Mouse (Mus musculus) liver, postnatal 0 days (tissue): ENCODE measurements around the gene Olfml2b.

ENCODE experiments used
- CTCF ChIP-seq: sonication (generic); IDR thresholded peaks from 2 replicates; pipeline ENCODE4 v1.5.1; 2016; ENCODE audit warnings: antibody characterized with exemption, low read depth
- EP300 ChIP-seq: IDR thresholded peaks from 2 replicates; pipeline ENCODE4 v1.6.1; 2016; ENCODE audit warnings: antibody characterized with exemption, low read depth, mild to moderate bottlenecking

GRCm38 (mm10) chr1:170632856-170633255, 11.5 kb upstream of the Olfml2b start:
- no peak for TF ChIP-seq CTCF
- TF ChIP-seq EP300 = no peak
